Mouse (Mus musculus) midbrain, embryonic 11.5 days (tissue): ENCODE data around the gene Susd4. TPM values are rescaled to one million over a fixed set of nuclear protein-coding genes. Genes with fewer than 3 reads are reported as not detected.

Experiments used
- ATAC-seq: fragments of 200-750 bp; cut with Nextera tagmentation; 2 replicates; pipeline ENCODE4 v1.8.0; 2017; ENCODE audit warnings: moderate TSS enrichment, moderate library complexity; ENCODE audit not compliant: low FRiP score
- DNase-seq: peaks from one replicate; pipeline ENCODE4 v3.0.0; 2015; ENCODE audit warnings: low spot score; ENCODE audit errors: missing footprints
- H3K27ac ChIP-seq: fragments of 300-500 bp; sonication (generic); 2 replicates; pipeline ENCODE4 v1.5.1; 2014; ENCODE audit warnings: low read depth, low read length
- H3K27me3 ChIP-seq: fragments of 300-500 bp; sonication (generic); 2 replicates; pipeline ENCODE4 v1.6.1; 2014; ENCODE audit warnings: mild to moderate bottlenecking, low read length, moderate library complexity, mixed read lengths; ENCODE audit not compliant: control insufficient read depth, insufficient read depth
- H3K36me3 ChIP-seq: fragments of 300-500 bp; sonication (generic); 2 replicates; pipeline ENCODE4 v1.6.1; 2014; ENCODE audit warnings: mild to moderate bottlenecking, low read length, moderate library complexity, mixed read lengths; ENCODE audit not compliant: control insufficient read depth, insufficient read depth
- H3K4me1 ChIP-seq: fragments of 300-500 bp; sonication (generic); 2 replicates; pipeline ENCODE4 v1.6.1; 2014; ENCODE audit warnings: low read length; ENCODE audit not compliant: control insufficient read depth, insufficient read depth
- H3K4me2 ChIP-seq: fragments of 300-500 bp; sonication (generic); 2 replicates; pipeline ENCODE4 v1.6.1; 2014; ENCODE audit warnings: mild to moderate bottlenecking, moderate library complexity
- H3K4me3 ChIP-seq: fragments of 300-500 bp; sonication (generic); 2 replicates; pipeline ENCODE4 v1.5.1; 2014; ENCODE audit warnings: low read depth, low read length
- H3K9ac ChIP-seq: fragments of 300-500 bp; sonication (generic); 2 replicates; pipeline ENCODE4 v1.6.1; 2014; ENCODE audit warnings: low read length
- H3K9me3 ChIP-seq: fragments of 300-500 bp; sonication (generic); 2 replicates; pipeline ENCODE4 v1.6.1; 2016; ENCODE audit warnings: low read length; ENCODE audit not compliant: control insufficient read depth
- WGBS: fragments of 180-500 bp; shearing (Covaris S2); extraction: QIAGEN DNeasy Blood & Tissue Kit; methylation state at CpG from one replicate; pipeline ENCODE4 v1.1.7; 2014; 5-methylcytosine and 5-hydroxymethylcytosine counted together
- polyA plus RNA-seq: library from polyadenylated mRNA; unstranded; fragments of >200 nt; fragmentation: Nextera tagmentation; extraction: Ambion mirVana; gene quantifications from 2 replicates; pipeline ENCODE4 v1.2.1, GENCODE M21; 2014

Susd4 gene
- polyA plus RNA-seq, 1 experiment from 2014 or later: 23.0 TPM

- WGBS: 73% methylated on average over 21 of the region's 21 CpGs
- peak; percentile 78 for DNase-seq
Observed at GRCm38 (mm10) chr1:182823723-182824421, 60.2 kb downstream of the Susd4 start.

GRCm38 (mm10) chr1:182826557-182826956, 62.9 kb downstream of the Susd4 start:
- Histone ChIP-seq H3K4me3 (no peak overlapping the region), H3K9ac (no peak overlapping the region), H3K27me3 (no peaks in the 10 kb centered on the region), H3K9me3 (no peaks in the 10 kb centered on the region), H3K27ac (no peak overlapping the region), H3K4me1 (no peaks in the 10 kb centered on the region), H3K36me3 (no peaks in the 10 kb centered on the region), H3K4me2 (no peak overlapping the region)
- 82% methylated on average over 3 of the region's 3 CpGs for WGBS
- ATAC-seq (no peak), DNase-seq (peak; percentile 17)

More at GRCm38 (mm10) chr1:182823723-182824421, 60.2 kb downstream of the Susd4 start:
- no peaks in the 10 kb centered on the region for H3K36me3 ChIP-seq
- no peaks in the 10 kb centered on the region for H3K9me3 ChIP-seq
- no peak for ATAC-seq
- no peak overlapping the region for H3K27ac ChIP-seq
- no peaks in the 10 kb centered on the region for H3K27me3 ChIP-seq
- no peaks in the 10 kb centered on the region for H3K4me1 ChIP-seq
- H3K9ac ChIP-seq: no peak overlapping the region
- H3K4me2 ChIP-seq: no peak overlapping the region
- H3K4me3 ChIP-seq: no peak overlapping the region

GRCm38 (mm10) chr1:182838061-182838460, 74.4 kb downstream of the Susd4 start:
- no peak overlapping the region for H3K4me3 ChIP-seq
- H3K4me2 ChIP-seq: no peak overlapping the region
- no peak for DNase-seq
- H3K4me1 ChIP-seq: no peaks in the 10 kb centered on the region
- no peaks in the 10 kb centered on the region for H3K36me3 ChIP-seq
- H3K27me3 ChIP-seq: no peaks in the 10 kb centered on the region
- no peak overlapping the region for H3K27ac ChIP-seq
- no peak for ATAC-seq
- no peak overlapping the region for H3K9ac ChIP-seq
- 66% methylated on average over 6 of the region's 6 CpGs for WGBS
- no peaks in the 10 kb centered on the region for H3K9me3 ChIP-seq

- H3K4me1 ChIP-seq: no peaks in the 10 kb centered on the region
- no peak overlapping the region for H3K9ac ChIP-seq
- DNase-seq (no peak), ATAC-seq (no peak)
- H3K36me3 ChIP-seq: no peaks in the 10 kb centered on the region
- H3K9me3 ChIP-seq: no peaks in the 10 kb centered on the region
- no peaks in the 10 kb centered on the region for H3K27me3 ChIP-seq
- no peak overlapping the region for H3K4me2 ChIP-seq
- H3K27ac ChIP-seq: no peak overlapping the region
- no peak overlapping the region for H3K4me3 ChIP-seq
- 83% methylated on average over 4 of the region's 4 CpGs for WGBS
Observed at GRCm38 (mm10) chr1:182839332-182839929, 75.8 kb downstream of the Susd4 start.

DNA sequence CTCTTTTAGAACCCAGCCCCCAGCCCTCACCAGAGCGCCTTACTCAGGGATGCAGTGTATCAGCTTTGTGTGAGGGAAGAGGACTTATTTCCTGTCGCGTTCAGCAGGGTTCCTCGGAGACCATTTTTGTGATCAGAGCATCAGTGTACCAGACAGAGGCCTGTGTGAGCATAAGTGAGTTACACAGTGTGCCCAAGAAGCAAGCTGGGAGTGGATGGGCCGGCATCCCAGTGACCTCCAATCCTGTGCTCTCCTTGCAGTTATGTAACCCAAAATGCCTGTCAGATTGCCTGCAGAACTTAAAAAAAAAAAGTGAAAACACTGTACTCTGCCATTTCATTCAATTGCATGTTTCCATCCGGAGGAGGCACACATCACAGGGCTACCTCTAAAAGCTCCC, 76.4 kb downstream of the Susd4 start:
- Histone ChIP-seq H3K4me3 (no peak overlapping the region), H3K36me3 (no peaks in the 10 kb centered on the region), H3K9ac (no peak overlapping the region), H3K4me2 (no peak overlapping the region), H3K9me3 (no peaks in the 10 kb centered on the region), H3K27me3 (no peaks in the 10 kb centered on the region), H3K27ac (no peak overlapping the region), H3K4me1 (no peaks in the 10 kb centered on the region)
- no peak for DNase-seq
- 53% methylated on average over 6 of the region's 6 CpGs for WGBS
- ATAC-seq: no peak

DNA sequence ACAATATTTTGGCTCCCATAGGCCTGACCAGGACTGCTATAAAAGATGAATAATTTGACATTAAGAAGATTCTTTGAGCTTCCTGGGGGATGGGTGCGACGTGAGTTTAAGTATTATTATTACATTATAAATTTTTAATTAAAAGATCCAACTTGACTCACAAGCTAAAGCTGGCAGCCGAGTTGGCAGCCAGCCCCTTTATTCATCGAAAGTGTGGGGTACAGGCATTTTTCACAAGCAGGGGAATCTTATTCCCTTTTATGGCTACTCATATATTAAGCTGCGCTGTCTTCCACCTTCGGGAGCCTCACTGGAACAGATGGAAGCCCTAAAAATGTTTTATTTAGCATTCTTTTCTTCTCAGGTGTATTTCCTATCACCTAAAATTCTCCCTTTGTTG, 76.9 kb downstream of the Susd4 start:
- H3K36me3 ChIP-seq: no peaks in the 10 kb centered on the region
- no peaks in the 10 kb centered on the region for H3K9me3 ChIP-seq
- no peak overlapping the region for H3K4me2 ChIP-seq
- no peak overlapping the region for H3K9ac ChIP-seq
- H3K4me1 ChIP-seq: no peaks in the 10 kb centered on the region
- no peak overlapping the region for H3K4me3 ChIP-seq
- no peaks in the 10 kb centered on the region for H3K27me3 ChIP-seq
- DNase-seq (no peak), ATAC-seq (no peak)
- H3K27ac ChIP-seq: no peak overlapping the region
- 92% methylated on average over 6 of the region's 6 CpGs for WGBS

DNA sequence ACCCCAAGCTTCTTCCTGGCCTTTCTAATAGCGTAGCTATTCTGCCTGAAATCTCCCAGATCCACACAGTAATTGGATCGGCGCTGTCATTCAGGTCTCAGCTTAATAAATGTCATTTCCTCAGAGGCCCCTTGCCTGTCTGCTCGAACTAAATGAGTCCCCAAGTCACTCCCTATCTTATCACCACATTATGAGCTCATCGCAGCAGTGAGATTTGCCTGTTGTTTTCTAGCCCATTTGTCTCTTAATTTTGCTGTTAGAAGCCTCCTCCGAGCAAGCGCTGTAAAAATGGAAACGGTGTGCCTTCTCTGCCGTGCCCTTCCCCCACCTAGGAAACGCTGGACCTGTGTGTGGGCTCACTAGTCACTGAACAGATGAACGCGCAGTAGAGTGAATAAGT, 85.9 kb downstream of the Susd4 start:
- Histone ChIP-seq H3K4me1 (no peaks in the 10 kb centered on the region), H3K9ac (no peak overlapping the region), H3K4me3 (no peak overlapping the region), H3K27ac (no peak overlapping the region), H3K27me3 (no peaks in the 10 kb centered on the region), H3K36me3 (no peaks in the 10 kb centered on the region), H3K9me3 (no peaks in the 10 kb centered on the region), H3K4me2 (no peak overlapping the region)
- 76% methylated on average over 12 of the region's 12 CpGs for WGBS
- DNase-seq: no peak
- no peak for ATAC-seq

- H3K27me3 ChIP-seq: no peaks in the 10 kb centered on the region
- DNase-seq (no peak), ATAC-seq (no peak)
- no peaks in the 10 kb centered on the region for H3K4me1 ChIP-seq
- WGBS: 77% methylated on average over 1 of the region's 1 CpGs
- no peak overlapping the region for H3K27ac ChIP-seq
- H3K9ac ChIP-seq: no peak overlapping the region
- no peaks in the 10 kb centered on the region for H3K9me3 ChIP-seq
- H3K4me3 ChIP-seq: no peak overlapping the region
- H3K36me3 ChIP-seq: no peaks in the 10 kb centered on the region
- no peak overlapping the region for H3K4me2 ChIP-seq
Observed at GRCm38 (mm10) chr1:182850080-182850479, 86.4 kb downstream of the Susd4 start.

- Histone ChIP-seq H3K9ac (no peak overlapping the region), H3K36me3 (no peaks in the 10 kb centered on the region), H3K4me1 (no peaks in the 10 kb centered on the region; the same call in 1 of the 2 replicates), H3K9me3 (no peaks in the 10 kb centered on the region), H3K27ac (no peak overlapping the region), H3K4me3 (no peak overlapping the region), H3K4me2 (no peak overlapping the region), H3K27me3 (no peaks in the 10 kb centered on the region)
- DNase-seq: no peak
- no peak for ATAC-seq
- WGBS: 48% methylated on average over 6 of the region's 6 CpGs
Observed at GRCm38 (mm10) chr1:182852158-182852557, 88.5 kb downstream of the Susd4 start.
